Mouse (Mus musculus) liver, embryonic 11.5 days (tissue): Measurements from ENCODE around the gene Syt1. TPM values are rescaled to one million over a fixed set of nuclear protein-coding genes. Genes with fewer than 3 reads are reported as not detected.

Experiments used
- ATAC-seq: fragments of 200-750 bp; cut with Nextera tagmentation; replicated peaks from 2 replicates; pipeline ENCODE4 v1.8.0; 2017; ENCODE audit warnings: moderate number of reproducible peaks, mild to moderate bottlenecking, moderate TSS enrichment, moderate library complexity; ENCODE audit not compliant: low FRiP score
- DNase-seq: peaks from one replicate; pipeline ENCODE4 v3.0.0-alpha.2; 2017; ENCODE audit warnings: low spot score
- H3K27ac ChIP-seq: fragments of 300-500 bp; sonication (generic); 2 replicates; pipeline ENCODE4 v1.5.1; 2014; ENCODE audit warnings: mild to moderate bottlenecking, low read depth, low read length, control low read depth
- H3K27me3 ChIP-seq: fragments of 300-500 bp; sonication (generic); replicated peaks from 2 replicates; pipeline ENCODE4 v1.6.1; 2014; ENCODE audit warnings: low read length, mixed read lengths; ENCODE audit not compliant: control insufficient read depth, insufficient read depth
- H3K36me3 ChIP-seq: fragments of 300-500 bp; sonication (generic); 2 replicates; pipeline ENCODE4 v1.6.1; 2014; ENCODE audit warnings: mild to moderate bottlenecking, low read length, moderate library complexity, mixed read lengths; ENCODE audit not compliant: control insufficient read depth, insufficient read depth
- H3K4me1 ChIP-seq: fragments of 300-500 bp; sonication (generic); replicated peaks from 2 replicates; pipeline ENCODE4 v1.6.1; 2014; ENCODE audit warnings: low read length, mixed read lengths; ENCODE audit not compliant: control insufficient read depth, insufficient read depth
- H3K4me2 ChIP-seq: fragments of 300-500 bp; sonication (generic); 2 replicates; pipeline ENCODE4 v1.6.1; 2014; ENCODE audit warnings: mild to moderate bottlenecking, control low read depth, moderate library complexity
- H3K4me3 ChIP-seq: fragments of 300-500 bp; sonication (generic); 2 replicates; pipeline ENCODE4 v1.5.1; 2014; ENCODE audit warnings: low read depth, low read length, control low read depth
- H3K9ac ChIP-seq: fragments of 300-500 bp; sonication (generic); 2 replicates; pipeline ENCODE4 v1.6.1; 2014; ENCODE audit warnings: low read depth, low read length, control low read depth
- H3K9me3 ChIP-seq: fragments of 300-500 bp; sonication (generic); 2 replicates; pipeline ENCODE4 v1.6.1; 2016; ENCODE audit warnings: low read length, inconsistent platforms, mixed read lengths; ENCODE audit not compliant: control insufficient read depth
- WGBS: fragments of 180-500 bp; shearing (Covaris S2); extraction: QIAGEN DNeasy Blood & Tissue Kit; methylation state at CpG from one replicate; pipeline ENCODE4 v1.1.7; 2014; 5-methylcytosine and 5-hydroxymethylcytosine counted together
- polyA plus RNA-seq: library from polyadenylated mRNA; unstranded; fragments of >200 nt; fragmentation: Nextera tagmentation; extraction: Ambion mirVana; gene quantifications from 2 replicates; pipeline ENCODE4 v1.2.1, GENCODE M21; 2014

The Syt1 gene
- polyA plus RNA-seq, 1 experiment from 2014 or later, result 1.5 TPM

DNA sequence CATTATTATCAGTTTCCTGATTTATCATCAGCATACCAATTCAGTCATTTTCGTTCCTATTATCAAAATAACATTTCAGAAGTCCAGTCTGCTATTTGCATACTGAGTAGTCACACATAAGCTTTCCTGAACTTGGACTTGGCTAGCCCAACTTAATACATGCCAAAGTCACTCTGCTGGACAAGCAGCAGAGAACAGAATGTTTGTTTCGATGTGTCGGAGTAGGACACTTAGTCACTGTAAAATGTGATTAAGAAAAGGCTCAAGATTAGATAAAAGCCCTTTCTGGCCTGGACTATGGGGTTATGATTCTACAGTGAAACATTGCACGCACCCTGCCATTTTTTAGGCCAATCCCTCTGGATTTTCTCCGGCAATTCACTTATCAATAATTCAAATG is 114.3 kb downstream of the Syt1 start:
- Histone ChIP-seq H3K4me1 (no peaks in the 10 kb centered on the region), H3K9ac (no peak overlapping the region), H3K36me3 (no peaks in the 10 kb centered on the region), H3K4me3 (no peak overlapping the region), H3K4me2 (no peak overlapping the region), H3K27ac (no peak overlapping the region), H3K27me3 (no peaks in the 10 kb centered on the region), H3K9me3 (no peaks in the 10 kb centered on the region)
- no peak for DNase-seq
- no peak for ATAC-seq
- 81% methylated on average over 5 of the region's 5 CpGs for WGBS

DNA sequence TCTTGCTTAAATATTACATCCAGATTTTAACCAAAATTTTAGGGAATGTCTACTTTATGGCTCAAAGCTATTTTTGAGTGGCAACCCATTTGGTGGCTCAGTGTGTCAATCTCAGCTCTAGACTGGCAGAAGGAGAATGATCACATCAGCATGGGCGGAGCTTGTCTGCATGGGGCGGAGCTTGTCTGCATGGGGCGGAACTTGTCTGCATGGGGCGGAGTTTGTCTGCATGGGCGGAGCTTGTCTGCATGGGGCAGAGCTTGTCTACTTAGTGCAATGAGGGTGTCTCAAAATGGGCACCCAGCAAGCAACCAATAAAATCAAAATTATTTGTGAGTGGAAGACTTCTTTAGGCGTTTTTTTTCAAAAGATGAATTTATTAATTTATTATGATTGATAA is 117.5 kb downstream of the Syt1 start:
- no peak for ATAC-seq
- Histone ChIP-seq H3K27me3 (no peaks in the 10 kb centered on the region), H3K9me3 (no peaks in the 10 kb centered on the region), H3K4me2 (no peak overlapping the region), H3K36me3 (no peaks in the 10 kb centered on the region), H3K27ac (no peak overlapping the region), H3K9ac (no peak overlapping the region), H3K4me3 (no peak overlapping the region), H3K4me1 (no peaks in the 10 kb centered on the region)
- DNase-seq, result no peak
- 82% methylated on average over 6 of the region's 6 CpGs for WGBS

DNA sequence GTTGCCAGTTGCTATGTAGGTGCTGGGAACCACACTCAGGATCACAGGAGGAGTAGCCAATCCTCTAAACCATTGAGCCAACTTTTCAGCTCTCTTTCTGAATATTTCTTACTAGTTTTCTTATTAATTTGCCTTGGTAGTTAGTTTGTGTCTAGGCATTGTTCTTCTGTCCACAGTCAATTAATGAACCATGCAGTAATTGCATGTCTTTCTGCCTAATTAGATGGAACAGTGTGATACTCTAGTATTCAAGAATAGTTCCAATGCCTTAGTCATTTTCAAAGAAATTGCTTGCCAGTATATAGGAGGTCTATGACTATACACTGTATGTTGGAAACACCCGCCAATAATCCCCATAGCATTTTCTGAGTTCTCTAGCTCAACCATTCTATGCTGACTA is 118.3 kb downstream of the Syt1 start:
- ATAC-seq (no peak), DNase-seq (no peak)
- 85% methylated on average over 1 of the region's 1 CpGs for WGBS
- Histone ChIP-seq H3K27me3 (no peaks in the 10 kb centered on the region), H3K4me2 (no peak overlapping the region), H3K9me3 (no peaks in the 10 kb centered on the region), H3K27ac (no peak overlapping the region), H3K36me3 (no peaks in the 10 kb centered on the region), H3K4me1 (no peaks in the 10 kb centered on the region), H3K9ac (no peak overlapping the region), H3K4me3 (no peak overlapping the region)

DNA sequence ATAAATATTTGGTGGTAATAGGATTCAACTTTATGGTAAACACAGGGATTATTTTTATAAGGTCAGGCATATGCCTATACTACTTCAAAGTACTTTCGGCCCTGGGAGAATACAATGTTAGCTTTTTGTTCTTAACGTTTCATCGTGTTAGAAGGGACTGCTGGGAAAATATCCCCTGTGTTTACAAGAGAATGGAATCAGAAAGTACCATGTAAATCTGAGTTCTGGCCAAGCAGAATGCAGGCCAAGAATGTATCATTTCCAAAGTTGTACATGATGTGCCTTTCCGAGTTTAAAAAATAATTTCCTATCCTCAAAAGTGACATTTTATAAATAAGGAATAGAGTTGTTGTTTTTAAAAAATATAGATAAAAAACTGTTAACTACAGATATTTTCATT is 121.7 kb downstream of the Syt1 start:
- H3K4me2 ChIP-seq, result no peak overlapping the region
- H3K9me3 ChIP-seq, result no peaks in the 10 kb centered on the region
- no peak overlapping the region for H3K4me3 ChIP-seq
- ATAC-seq (no peak), DNase-seq (no peak)
- H3K4me1 ChIP-seq, result no peaks in the 10 kb centered on the region
- no peaks in the 10 kb centered on the region for H3K36me3 ChIP-seq
- H3K9ac ChIP-seq, result no peak overlapping the region
- no peak overlapping the region for H3K27ac ChIP-seq
- H3K27me3 ChIP-seq, result no peaks in the 10 kb centered on the region
- 84% methylated on average over 4 of the region's 4 CpGs for WGBS

DNA sequence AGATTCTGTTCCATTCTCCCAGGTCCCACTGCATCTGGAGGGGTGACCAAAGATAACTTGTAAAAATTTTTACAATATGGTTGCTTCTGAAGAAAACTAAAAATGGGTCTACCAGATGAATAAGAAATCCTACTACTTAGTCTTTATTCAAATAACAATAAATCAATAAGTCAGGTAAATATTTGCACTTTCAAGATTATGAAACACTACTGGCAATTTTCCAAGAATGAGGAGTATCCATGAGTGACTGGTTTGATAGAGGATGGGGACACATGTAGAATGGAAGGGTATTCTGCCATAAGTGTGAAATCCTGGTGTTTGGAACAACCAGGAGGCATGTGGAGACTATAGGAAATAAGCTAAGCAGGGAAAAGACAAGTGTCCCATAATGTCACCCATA is 124.0 kb downstream of the Syt1 start:
- Histone ChIP-seq H3K4me3 (no peak overlapping the region), H3K36me3 (no peaks in the 10 kb centered on the region), H3K9ac (no peak overlapping the region), H3K27ac (no peak overlapping the region), H3K9me3 (no peaks in the 10 kb centered on the region), H3K4me2 (no peak overlapping the region), H3K27me3 (no peaks in the 10 kb centered on the region), H3K4me1 (no peaks in the 10 kb centered on the region)
- ATAC-seq (no peak), DNase-seq (no peak)

DNA sequence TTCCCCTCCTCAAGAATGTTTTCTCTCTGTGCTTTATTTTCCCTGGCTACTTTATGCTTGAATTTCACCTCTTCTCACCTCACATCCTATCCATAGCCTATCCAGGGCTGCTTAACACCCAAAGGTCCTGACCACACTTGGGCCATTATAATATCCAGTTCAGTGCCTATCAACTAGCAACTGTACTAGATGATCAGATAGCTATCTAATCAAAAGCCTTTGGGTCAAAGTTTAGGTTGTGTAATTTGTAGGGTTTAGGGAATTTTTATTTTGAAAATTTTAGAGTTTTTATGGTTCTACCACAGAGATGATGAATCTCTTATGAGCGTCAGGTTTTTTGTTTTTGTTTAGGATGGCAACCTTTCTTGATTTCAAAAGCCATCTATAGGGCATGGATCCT is 125.0 kb downstream of the Syt1 start:
- Histone ChIP-seq H3K36me3 (no peaks in the 10 kb centered on the region), H3K4me2 (no peak overlapping the region), H3K27me3 (no peaks in the 10 kb centered on the region), H3K9ac (no peak overlapping the region), H3K9me3 (no peaks in the 10 kb centered on the region), H3K27ac (no peak overlapping the region), H3K4me1 (no peaks in the 10 kb centered on the region), H3K4me3 (no peak overlapping the region)
- WGBS, result 88% methylated on average over 1 of the region's 1 CpGs
- ATAC-seq (no peak), DNase-seq (no peak)

DNA sequence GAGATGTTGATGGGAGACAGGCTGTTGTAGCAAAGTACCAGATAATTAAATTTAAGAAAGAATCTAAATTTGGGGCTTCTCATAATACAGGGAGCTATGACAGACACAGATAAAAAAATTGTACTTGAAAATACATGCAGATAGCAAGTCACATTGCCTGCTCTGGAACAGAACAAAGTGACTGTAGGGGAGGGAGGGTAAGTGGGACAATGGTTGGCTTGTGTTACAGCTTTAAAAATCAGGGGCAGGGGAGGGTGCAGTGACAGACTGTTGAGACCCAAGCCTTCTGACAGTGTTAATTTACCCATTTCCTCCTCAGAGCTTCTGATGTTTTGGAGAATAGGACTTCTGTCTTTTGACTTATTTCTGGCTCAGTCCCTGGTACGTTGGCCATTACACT is 126.3 kb downstream of the Syt1 start:
- H3K27ac ChIP-seq, result no peak overlapping the region
- no peaks in the 10 kb centered on the region for H3K4me1 ChIP-seq
- DNase-seq (no peak), ATAC-seq (no peak)
- no peaks in the 10 kb centered on the region for H3K9me3 ChIP-seq
- H3K4me3 ChIP-seq, result no peak overlapping the region
- H3K36me3 ChIP-seq, result no peaks in the 10 kb centered on the region
- WGBS, result 82% methylated on average over 1 of the region's 1 CpGs
- no peaks in the 10 kb centered on the region for H3K27me3 ChIP-seq
- H3K9ac ChIP-seq, result no peak overlapping the region
- H3K4me2 ChIP-seq, result no peak overlapping the region

DNA sequence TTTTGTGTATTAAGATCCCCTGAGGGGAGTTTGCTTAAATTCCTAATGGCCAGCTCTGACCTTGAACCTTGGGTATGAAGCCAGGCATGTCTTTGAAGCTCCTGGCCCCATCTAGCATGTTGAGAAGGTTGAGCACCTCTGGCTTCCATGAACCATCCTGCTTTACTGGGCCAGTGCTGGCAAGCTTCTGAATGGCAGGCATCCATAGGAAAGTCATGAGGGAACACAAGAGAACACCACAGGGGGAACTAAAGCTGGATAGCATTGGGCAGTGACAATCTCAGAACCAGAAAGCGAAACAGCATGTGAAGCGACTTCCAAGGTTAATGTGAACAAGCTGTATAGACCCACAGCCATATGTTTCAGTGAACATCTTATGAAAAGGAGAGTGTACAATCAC is 130.4 kb downstream of the Syt1 start:
- DNase-seq (no peak), ATAC-seq (no peak)
- Histone ChIP-seq H3K27ac (no peak overlapping the region), H3K27me3 (no peaks in the 10 kb centered on the region), H3K4me1 (no peaks in the 10 kb centered on the region), H3K4me2 (no peak overlapping the region), H3K4me3 (no peak overlapping the region), H3K9me3 (no peaks in the 10 kb centered on the region), H3K36me3 (no peaks in the 10 kb centered on the region), H3K9ac (no peak overlapping the region)
- 88% methylated on average over 2 of the region's 2 CpGs for WGBS

DNA sequence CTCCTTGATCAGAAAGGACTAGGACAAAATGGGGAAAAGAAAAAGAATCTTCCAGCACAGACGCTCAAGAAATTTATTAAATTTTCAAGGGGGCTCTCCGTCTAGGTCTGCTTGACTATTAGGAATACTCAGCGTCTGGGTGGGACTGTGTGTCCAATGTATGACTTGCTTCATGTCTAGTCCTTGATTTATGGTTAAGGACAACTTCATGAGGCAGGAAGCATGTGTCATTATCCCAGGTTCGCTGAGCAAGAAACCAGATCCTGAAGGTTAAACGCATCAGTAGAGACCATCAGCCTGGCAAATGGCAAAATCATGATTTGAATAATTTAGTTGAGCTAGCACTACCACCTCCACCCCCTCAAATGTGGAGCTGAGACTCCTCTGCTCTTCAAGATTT is 135.1 kb downstream of the Syt1 start:
- 78% methylated on average over 5 of the region's 5 CpGs for WGBS
- no peak for ATAC-seq
- no peaks in the 10 kb centered on the region for H3K36me3 ChIP-seq
- H3K4me2 ChIP-seq, result no peak overlapping the region
- no peaks in the 10 kb centered on the region for H3K27me3 ChIP-seq
- H3K9ac ChIP-seq, result no peak overlapping the region
- no peaks in the 10 kb centered on the region for H3K9me3 ChIP-seq
- no peak overlapping the region for H3K4me3 ChIP-seq
- H3K27ac ChIP-seq, result no peak overlapping the region
- no peak for DNase-seq
- H3K4me1 ChIP-seq, result no peaks in the 10 kb centered on the region
